Mouse (Mus musculus): Measurements from ENCODE around the gene Sgms1. TPM values are rescaled to one million over a fixed set of nuclear protein-coding genes. Genes with fewer than 3 reads are reported as not detected.

Gene Sgms1
- total RNA-seq, 2 experiments from 2014 or later = 69.3 to 78.5 TPM

DNA sequence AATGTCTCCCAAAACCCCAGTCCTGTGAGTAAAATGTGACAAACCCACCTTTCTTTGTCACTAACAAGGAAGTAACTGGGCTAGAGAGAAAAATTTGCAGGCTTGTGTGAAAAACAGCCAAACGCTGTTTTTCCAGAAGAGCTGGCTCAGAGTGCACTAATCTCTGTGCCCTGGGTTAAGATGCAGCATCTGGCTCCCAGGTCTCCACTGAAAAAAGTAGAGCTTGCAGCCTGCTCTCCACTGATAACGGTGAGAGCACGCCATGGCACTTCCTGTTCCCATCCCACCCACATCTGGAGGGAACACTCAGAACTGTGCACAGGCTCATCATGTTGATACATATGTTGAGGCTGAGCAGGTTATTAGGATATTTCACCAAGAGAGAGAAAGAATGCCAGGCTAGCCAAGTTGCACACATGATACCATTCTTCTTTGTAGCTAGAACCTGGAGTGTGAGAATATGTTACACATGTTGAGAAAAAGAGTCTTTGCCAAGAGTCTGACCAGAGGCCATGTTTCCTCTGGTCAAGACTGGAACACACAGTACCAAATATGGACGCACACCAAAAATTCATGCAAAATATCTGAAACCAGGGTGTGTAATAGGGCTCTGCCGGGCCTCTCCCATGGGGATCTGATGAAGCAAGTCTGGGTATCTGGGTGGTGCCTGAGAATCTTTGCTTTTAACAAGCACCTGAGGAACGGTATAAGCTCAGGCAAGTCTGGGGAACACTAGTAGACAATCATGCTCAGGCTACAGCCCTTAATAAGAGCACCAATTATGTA is 116.8 kb downstream of the Sgms1 start:
- no peak for DNase-seq (ENCODE audit: low spot score in 2 of 2)

DNA sequence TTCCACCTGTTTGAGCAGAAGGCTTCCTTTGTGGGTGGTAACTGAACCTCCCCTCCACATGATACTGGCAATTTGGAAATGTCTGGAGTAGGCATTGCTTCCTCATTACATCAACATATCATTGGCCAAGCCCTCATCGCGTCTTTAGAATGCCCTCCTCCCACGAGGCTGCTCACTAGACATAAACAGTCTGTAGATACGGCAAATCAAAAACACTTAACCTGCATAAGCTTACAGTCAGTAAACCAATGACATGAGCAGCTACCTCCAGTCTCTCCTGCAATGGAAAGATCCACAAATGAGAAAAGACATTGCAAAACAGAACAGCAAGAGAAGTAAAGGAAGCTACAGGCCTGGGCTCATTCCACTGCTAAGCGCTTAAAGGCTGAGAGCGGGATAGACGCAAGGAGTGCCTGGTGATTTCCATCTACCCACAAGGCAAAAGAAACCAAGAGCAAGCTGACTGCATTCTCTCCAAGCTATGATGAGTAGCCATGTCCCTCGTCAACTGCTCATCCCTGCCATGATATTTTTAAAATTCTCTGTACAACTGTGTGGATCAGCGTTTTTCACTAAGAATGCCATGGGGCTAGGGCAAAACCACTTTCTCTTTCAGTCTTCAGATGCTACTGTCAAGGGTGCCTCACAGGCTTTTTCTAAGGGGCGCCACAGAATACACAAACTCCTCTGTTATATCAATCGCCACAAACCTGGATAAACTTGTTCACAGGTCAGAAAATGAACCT is 117.9 kb downstream of the Sgms1 start:
- no peak for DNase-seq (ENCODE audit: low spot score in 2 of 2)

DNA sequence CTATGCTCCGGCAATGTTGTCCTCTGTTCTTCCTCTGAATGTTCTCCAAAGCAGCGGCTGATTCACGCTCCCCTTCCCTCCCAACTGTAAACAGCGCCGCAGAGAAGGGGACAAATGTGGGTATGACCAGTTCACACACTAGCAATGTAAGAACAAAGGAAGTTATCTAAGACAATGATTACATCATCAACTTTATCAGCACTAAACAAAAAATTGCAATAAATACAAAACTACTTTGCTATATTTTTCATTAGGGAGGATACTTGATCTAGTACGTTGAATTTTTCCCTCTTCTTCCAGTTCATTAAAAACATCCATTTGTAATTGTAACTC is 119.7 kb downstream of the Sgms1 start:
- DNase-seq (ENCODE audit: low spot score in 2 of 2) = no peak

DNA sequence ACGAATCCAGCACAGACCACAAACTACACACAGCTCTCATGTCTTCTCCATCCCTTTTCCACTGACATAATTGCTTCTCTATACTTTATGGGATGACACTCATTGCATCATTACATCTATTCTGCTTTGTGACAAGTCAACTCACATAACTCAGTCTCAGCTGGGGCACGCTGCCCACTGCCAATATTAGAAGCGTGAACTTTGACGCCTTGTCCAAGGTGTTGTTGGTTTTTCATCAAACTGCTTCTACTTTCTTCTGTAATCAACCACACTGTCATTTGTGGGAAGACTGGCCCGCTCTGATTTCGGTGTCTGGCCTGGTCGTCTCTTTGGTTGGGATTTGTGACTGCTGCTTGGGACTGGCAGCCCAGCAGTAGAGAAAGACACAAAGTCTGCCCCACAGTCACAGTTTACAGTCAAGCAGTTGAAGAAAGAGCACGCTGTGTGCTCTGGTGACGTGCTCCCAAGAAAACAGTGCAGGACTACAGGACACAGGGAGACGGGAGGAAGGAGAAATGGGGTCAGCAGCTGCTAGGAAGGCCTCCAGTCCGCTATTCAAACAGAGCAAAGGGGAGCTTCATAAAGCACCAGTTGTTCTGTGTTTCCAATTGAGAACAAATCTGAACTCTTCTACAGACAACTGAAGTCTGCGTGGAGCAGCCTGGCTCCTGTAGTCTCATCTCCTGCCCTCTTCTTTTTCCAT is 120.2 kb downstream of the Sgms1 start:
- no peak for DNase-seq (ENCODE audit: low spot score in 2 of 2)

DNA sequence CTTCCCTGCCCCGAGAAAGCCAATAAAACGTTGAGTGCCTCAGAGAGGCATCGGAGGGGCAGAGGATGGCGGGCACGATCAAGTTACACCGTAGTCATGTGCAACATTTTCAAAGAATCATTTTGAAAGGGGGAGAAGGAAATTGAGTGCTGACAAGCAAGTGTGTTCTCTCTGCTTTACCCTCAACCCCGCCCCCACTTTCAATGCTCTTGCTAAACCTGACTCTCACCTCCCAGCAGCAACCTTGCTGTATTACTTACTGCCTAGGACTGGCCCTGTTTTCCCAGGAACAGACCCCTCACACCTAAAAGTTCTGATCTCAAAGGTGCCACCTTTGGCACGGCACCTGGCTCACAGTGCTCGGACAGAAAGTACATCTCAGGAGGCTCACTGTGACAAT is 121.0 kb downstream of the Sgms1 start:
- DNase-seq (ENCODE audit: low spot score in 2 of 2) = no peak

DNA sequence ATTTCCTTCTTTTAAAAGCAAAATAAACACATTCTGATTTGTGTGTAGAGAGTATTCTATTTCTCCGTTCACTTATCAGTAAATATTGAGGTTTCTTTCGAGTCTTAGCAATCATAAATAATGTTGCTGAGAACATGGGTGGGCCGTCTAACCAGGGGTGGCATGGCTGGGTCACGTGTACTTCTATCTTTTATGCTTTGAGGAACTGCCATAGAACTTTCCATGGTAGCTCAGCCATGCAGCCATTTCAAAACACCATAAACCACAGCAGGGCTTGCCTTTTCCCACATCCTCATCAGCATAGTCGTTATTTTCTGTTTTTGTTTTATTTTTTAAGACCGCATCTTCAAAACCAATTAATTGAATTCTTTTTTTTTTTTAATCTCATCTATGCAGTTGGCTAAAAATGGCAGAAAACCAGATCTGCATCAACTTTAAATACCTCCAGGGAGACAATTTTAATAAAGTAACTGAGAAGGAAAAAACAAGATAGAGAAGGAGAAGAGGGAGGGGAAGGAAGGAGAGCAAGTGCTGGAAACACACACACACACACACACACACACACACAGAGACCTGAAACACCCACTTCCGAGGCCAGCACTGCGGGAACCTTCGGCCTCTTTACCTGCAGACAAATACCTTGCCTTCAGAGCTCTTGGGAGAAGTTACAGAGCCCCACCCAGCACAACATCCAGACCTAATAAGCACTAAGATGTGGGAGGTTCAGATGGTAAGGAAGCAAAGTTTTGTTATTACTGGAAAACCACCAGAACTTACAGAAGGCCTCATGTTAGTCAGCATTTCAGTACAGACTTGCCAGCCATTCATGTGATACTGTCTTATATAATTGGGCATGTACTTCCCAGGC is 122.9 kb downstream of the Sgms1 start:
- DNase-seq (ENCODE audit: low spot score in 2 of 2) = no peak

DNA sequence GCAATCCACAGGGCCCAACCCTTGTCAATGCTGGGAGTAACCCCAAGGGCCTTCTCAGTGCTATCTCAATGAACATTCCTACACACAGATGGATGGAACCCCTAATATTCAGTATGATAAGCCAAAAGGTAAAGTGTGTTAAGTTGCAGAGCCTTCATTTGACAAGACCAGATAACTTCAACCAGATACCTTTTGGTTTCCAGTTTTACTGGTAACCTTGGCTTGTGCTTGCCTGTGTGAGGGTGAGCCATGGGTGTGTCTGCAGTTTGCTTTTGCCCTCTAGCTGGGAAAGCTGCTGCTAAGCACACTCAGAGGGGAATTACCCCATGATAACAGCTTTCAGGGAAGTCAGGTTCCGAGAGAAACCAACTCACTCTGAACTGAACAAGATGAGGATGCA is 125.8 kb downstream of the Sgms1 start:
- DNase-seq (ENCODE audit: low spot score in 2 of 2) = no peak

DNA sequence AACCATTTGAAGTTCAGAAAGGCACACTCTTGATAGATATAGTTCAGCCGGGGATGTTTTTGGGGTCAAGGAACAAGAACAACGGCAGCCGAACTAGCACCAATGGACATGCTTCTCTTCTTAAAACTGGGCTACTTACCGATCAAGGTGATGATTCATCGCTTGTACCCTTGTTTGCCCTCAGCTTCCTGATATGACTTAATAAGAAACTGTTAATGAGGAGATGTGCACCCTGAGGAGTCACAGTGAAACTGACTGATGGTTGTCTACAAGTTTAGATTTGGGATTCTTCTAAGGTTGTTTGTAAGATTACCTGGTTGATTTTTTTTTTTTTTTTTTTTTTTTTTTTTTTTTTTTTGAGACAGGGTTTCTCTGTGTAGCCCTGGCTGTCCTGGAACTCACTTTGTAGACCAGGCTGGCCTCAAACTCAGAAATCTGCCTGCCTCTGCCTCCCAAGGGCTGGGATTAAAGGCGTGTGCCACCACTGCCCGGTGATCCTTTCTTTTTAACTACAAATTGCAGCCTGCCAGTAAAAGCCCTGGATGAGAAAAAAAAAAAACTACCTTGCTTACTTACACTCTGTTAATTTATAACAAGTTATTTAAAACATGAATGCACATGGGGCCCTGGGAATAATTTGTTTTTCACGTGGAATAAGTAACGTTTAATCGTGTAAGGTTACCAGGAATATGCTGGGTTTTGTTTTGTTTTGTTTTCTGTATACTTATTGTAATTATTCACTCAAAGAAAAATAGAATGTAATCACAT is 126.5 kb downstream of the Sgms1 start:
- DNase-seq (ENCODE audit: low spot score in 2 of 2) = no peak

DNA sequence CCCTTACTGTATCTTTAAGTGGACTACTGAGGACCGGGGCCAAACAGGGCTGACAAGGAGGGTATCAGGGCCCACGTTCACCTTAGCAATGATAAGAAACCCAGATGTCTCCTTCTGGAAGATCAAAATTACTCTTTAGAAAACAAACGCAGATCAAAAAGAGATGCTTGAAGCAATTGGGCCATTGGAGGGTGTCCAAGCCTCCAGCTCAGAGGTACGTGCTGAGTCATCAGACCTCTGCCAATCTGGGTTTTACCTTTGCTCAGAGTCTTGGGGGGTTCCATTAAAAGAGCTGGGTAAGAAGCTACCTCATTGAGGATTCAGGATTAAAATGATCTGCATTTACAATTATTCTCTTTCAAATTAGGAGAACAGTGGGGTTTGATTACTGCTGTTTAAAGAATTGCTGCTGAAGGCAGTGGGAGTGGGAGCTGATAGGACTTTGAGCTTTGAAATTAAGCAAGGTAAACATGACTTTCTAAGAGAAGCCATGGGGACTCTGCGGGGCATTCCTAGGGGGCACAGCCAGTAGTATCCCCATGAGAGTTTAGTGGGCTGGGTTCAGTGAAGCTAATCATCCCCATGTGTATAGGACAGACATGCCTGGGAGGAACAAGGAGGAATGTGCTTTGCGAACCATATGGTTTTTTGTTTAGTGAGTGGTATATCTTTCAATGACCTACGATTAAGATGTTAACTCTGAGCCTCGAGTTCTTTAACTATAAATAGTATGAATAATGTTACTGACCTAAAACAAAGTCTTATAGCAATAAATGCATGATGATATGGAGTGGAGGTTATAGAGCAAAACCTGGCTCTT is 128.4 kb downstream of the Sgms1 start:
- no peak for DNase-seq (ENCODE audit: low spot score in 2 of 2)

DNA sequence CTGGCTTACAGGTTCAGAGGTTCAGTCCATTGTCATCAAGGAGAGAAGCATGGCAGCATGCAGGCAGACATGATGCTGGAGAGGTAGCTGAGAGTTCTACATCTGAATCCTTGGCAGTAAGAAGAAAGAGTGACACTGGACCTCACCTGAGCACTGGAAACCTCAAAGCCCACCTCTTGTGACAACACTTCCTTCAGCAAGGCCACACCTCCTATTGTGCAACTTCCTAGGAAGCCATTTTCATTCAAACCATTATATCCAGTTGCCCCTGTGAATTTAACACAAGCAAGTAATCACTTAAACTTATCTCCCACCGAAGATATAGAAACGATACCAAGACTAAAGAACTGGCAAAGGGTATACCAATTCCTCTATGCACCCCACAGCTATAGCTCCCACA is 129.7 kb downstream of the Sgms1 start:
- DNase-seq (ENCODE audit: low spot score in 2 of 2) = no peak

DNA sequence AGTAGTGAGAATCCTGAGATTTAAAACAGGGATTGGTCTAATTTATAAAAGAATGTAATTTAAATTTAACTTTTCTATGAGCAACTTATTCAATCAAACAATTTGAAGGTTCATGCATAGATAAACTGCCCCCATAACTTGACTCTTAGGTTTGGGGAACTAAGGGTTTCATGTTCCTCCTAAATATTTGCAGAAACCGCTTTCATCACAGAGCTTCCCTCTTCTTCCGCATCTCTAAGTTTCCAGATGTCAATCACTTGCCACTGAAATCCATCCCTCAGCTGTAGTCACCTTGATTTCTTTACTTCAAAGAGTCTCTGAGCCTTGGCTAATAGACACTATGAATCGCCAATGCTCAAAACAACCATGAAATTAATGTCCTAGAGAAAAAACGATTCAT is 130.5 kb downstream of the Sgms1 start:
- DNase-seq (ENCODE audit: low spot score in 2 of 2) = no peak

DNA sequence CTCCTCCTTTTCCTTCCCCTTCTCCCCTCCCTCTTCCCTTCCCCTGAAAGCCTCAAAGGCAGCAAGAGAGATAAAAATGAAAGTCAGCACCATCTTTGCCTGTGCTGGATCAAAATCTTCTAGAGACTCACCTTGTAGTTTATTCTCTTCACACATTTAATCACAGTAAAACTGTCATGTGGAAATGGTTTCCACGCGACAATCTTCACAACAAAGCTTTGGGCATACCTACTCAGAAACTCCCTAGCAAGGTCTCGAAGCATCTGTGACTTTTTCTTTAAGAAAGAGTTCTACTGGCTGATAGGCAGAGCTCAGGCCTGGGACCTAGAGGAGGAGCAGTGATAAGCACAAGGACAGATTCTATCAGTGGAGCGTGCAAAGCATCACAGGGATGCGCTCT is 131.4 kb downstream of the Sgms1 start:
- DNase-seq (ENCODE audit: low spot score in 2 of 2) = no peak

DNA sequence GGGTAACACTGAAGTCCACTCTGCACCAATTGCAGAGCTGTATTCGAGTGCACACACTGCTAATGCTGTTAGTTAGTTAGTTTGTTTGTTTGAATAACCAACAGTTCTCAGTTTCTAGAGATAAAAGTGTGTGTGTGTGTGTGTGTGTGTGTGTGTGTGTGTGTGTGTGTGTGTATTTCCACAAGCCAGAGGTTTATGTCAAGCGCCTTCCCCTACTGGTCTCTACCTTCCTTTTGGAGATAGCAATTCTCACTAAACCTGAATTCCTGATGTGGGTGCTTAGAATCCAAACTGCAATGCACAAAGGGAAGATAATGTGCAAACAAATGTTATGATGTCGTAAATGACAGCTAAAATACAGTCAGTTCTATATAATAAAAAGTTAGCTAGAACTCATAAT is 131.9 kb downstream of the Sgms1 start:
- no peak for DNase-seq (ENCODE audit: low spot score in 2 of 2)

DNA sequence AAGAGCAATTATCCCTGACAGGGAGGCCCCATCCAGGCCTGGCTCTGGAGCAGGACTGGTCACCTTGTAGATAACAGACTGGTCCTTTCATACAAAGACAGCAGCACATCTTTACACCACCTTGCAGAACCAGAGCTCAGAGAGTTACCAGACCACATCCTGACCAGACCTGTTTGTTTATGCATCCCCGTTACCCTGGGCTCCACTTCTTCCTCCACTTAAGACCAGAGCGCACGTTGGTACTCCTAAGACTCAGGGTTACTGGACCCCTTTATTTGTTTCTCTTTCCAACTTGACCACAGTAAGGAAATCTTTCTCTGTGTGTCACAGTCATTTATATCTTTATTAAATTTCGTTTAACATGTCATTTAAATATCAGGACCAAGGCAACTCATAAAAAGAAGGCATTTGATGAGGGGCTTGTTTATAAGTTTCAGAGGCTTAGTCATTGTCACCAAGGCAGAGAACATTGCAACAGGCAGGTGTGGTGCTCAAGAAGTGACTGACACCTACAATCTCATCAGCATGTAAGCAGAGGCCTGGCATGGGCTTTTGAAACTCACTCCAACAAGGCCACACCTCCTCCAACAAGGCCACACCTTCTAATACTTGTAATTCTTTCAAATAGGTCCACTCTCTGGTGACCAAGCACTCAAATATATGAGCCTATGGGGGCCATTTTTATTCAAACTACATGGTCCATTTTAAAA is 132.7 kb downstream of the Sgms1 start:
- DNase-seq (ENCODE audit: low spot score in 2 of 2) = no peak

DNA sequence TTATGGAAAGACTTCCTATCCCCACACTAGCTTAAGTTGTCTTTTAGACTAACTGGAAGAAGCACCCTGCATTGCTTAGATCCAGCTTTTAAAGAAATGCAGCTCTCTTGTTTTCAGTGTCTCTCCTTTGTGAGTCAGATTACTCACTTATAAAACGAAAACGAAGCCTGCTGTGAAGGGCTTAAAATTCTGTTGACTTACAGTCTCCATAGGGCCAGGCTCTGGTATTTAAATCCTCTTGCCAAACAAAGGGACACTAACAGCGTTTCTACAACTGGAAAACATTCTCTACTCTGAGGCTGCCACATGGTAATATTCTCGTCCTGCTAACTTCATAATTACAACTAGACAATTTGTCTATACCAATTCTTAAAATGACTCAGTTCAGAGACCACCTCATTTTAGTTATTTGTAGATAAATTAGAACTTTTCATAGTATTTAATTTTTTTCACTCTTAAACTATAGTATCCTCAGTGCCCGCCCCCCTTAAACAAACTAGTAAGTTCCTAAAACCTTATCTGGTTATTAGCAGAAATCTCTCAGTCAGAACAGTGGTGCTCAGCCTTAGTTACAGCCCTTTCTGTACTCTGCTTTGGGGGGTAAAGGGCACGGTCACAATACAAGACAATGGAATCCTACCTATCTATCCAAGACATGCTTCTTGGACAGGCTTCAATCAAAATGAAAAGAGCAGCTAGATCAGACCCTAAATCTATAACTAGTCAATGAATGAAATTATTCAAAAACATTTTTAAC is 133.9 kb downstream of the Sgms1 start:
- DNase-seq (ENCODE audit: low spot score in 2 of 2) = no peak

DNA sequence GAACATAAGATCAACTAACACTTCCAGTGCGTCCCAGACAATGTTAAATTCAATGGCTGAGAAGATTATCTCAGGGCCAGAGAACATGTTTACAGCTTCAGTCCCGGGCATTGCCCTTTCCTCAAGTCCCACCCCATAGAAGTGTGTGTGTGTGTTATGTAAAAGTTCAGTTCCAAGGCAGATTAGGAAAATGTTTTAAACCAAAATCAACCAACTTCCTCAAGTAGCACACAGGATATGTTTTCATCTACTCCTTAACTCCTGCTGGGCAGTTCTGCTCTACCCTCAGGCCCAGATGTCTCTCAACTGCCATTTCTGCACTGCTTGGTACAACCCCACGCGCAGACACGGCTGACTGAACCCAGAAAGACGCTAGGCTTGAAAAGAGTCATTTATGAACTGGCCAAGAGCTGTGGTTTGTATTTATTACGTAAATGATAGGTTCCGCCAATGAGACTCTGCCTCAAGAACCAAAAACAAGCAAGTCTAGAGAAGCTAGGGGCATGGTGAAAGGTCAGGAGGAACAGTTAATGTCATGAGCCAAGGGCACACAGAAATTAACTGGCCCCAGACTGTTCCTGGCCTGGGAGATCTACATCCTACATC is 134.7 kb downstream of the Sgms1 start:
- DNase-seq (ENCODE audit: low spot score in 2 of 2) = no peak

DNA sequence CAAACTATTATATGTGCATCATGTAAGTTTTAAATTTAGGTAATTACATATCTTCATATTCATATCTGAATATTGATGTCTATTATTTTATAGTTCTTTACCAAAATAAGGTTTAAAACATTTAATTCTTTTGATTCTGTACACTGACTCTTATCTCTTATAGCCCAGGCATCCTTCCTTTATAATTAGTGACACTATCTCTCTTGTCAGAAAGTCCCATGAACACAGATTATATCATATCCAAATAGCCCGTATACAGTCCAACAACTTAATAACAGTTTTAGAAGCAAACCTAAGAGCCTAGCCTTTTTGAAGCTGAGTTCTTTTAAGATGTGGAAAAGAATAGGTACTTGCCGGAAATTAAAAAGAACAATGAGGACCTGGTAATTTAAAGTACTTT is 135.3 kb downstream of the Sgms1 start:
- DNase-seq (ENCODE audit: low spot score in 2 of 2) = no peak

DNA sequence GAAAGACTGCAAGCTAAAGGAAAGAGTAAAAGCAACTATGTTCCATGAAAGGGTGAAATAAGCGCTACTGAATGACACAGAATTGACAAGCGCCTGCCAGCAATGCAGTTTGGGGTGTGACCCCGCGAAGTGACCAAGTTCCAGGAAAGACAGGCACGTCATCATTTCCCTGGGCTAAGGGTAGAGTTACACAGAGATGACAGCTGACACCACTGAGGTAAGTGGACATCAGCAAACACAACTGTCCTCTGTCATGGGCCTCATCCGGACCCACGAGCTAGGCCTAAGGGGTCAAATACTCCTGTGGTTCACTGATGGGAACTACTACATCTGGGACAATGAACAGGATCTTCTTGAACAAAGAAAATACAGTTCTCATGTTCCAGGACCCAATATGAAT is 136.5 kb downstream of the Sgms1 start:
- no peak for DNase-seq (ENCODE audit: low spot score in 2 of 2)

Measured in adrenal gland, postnatal 4 days (tissue).